Mouse (Mus musculus) erythroblast, embryonic 14.5 days (primary cell): ENCODE data around the gene Rdh16. TPM values are rescaled to one million over a fixed set of nuclear protein-coding genes. Genes with fewer than 3 reads are reported as not detected.
A peak's percentile ranks its signal among the peaks of the same experiment; 100 is the strongest.
"Not testable (repeated sequence)": the region's sequence is repeated elsewhere in the genome, so short reads cannot be mapped to it uniquely, and the experiment has no call there.

ENCODE experiments used
- H3K27me3 ChIP-seq: 2 replicates; pipeline ENCODE4 v1.6.1; 2012; ENCODE audit warnings: inconsistent platforms; ENCODE audit not compliant: control insufficient read depth
- H3K36me3 ChIP-seq: 2 replicates; pipeline ENCODE4 v1.6.1; 2012; ENCODE audit warnings: mild to moderate bottlenecking, inconsistent platforms; ENCODE audit not compliant: control insufficient read depth
- H3K4me1 ChIP-seq: 2 replicates; pipeline ENCODE4 v1.6.1; 2012; ENCODE audit warnings: inconsistent platforms; ENCODE audit not compliant: control insufficient read depth
- H3K4me3 ChIP-seq: replicated peaks from 2 replicates; pipeline ENCODE3; 2012; ENCODE audit warnings: moderate library complexity, mild to moderate bottlenecking, inconsistent platforms
- H3K9me3 ChIP-seq: 2 replicates; pipeline ENCODE4 v1.6.1; 2012; ENCODE audit warnings: low read length, inconsistent platforms, mixed read lengths; ENCODE audit not compliant: control insufficient read depth
- GATA1 ChIP-seq: IDR thresholded peaks from 2 replicates; pipeline ENCODE4 v1.6.1; 2012; ENCODE audit warnings: low read length, inconsistent platforms, mixed read lengths
- TAL1 ChIP-seq: IDR thresholded peaks from 3 replicates; pipeline ENCODE4 v1.6.1; 2012; ENCODE audit warnings: low read length, inconsistent platforms, mixed read lengths
- polyA plus RNA-seq: library from polyadenylated mRNA; stranded (reverse); fragments of >175 nt; gene quantifications from 2 replicates; pipeline ENCODE4 v1.2.3, GENCODE M21; 2012

Gene Rdh16
- polyA plus RNA-seq, result not detected in 2 replicates

GRCm38 (mm10) chr10:127800891-127801290 lies at the start of gene Rdh16:
TSS of gene Rdh16 (plus strand) at chr10:127801152.
- TF ChIP-seq GATA1, result no peak
- TF ChIP-seq TAL1, result no peak
- H3K36me3 ChIP-seq, result no peaks in the 10 kb centered on the region
- H3K4me1 ChIP-seq, result no peaks in the 10 kb centered on the region; the same call in 1 of the 2 replicates
- H3K9me3 ChIP-seq, result peaks cover 5% of the 10 kb centered on the region
- no peak within 1 kb of the TSS for H3K4me3 ChIP-seq
- H3K27me3 ChIP-seq, result no peaks in the 10 kb centered on the region

DNA sequence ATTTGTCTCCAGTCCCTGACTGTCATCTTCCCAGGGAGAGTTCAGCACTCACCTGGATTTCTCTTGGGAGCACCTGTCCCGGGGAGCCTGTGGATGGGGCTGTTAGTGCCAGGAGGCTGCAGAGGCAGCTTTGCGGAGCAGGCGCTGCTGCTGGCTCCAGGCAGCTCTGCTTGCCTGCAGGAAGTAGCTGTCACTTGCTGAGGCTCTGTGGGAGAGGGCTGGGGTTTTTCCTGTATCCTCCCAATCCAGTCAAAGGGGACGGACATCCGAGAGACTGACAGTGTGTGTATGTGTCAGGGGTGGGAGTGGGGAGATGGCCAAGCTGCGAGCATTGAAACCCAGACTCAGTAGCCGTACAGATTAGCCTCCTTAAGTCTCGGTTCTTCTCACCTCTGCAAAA lies 49.4 kb upstream of the Rdh16 start, which contains the start of gene Gpr182:
Gpr182 (minus strand) TSS at position 185 of the 400 bp plus-strand sequence.
- H3K27me3 ChIP-seq, result peaks cover 10% of the 10 kb centered on the region
- no peak for TF ChIP-seq TAL1
- peaks cover 7% of the 10 kb centered on the region for H3K36me3 ChIP-seq
- no peaks in the 10 kb centered on the region for H3K9me3 ChIP-seq
- H3K4me1 ChIP-seq, result peaks cover 12% of the 10 kb centered on the region
- H3K4me3 ChIP-seq, result peak within 1 kb of the TSS; percentile 21

DNA sequence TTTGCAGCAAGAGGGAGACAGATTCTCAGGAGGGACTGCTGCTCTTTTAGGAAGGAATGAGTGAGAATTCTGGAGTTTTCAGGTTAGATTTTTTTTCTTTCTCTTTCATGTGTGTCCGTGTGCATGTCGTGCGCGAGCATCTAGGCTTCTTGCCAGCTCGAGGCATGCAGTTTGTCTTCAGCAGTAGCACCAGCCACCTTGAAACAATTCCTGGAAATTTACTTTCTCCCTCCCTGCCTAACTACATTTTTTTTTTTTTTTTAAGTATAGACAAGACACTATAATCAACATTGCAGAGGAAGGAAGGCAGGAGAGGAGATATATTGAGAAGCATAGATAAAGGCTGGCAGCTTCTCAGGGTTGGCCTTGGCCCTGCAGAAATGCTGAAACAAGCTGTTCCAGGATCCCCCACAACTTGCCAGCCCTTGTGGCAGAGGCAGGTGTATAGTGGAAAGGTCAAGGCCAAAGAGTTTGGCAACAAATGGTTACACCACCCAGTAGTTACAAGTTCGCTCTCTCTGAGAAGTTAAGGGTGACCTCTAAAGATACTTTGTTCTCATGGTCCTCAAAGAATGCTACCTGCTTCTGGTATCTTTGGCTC lies 46.3 kb upstream of the Rdh16 start:
- no peak for TF ChIP-seq TAL1
- no peak for TF ChIP-seq GATA1
- H3K4me1 ChIP-seq, result peaks cover 12% of the 10 kb centered on the region
- H3K27me3 ChIP-seq, result peaks cover 10% of the 10 kb centered on the region
- H3K9me3 ChIP-seq, result no peaks in the 10 kb centered on the region
- no peak overlapping the region for H3K4me3 ChIP-seq
- no peaks in the 10 kb centered on the region; the same call in 1 of the 2 replicates for H3K36me3 ChIP-seq

DNA sequence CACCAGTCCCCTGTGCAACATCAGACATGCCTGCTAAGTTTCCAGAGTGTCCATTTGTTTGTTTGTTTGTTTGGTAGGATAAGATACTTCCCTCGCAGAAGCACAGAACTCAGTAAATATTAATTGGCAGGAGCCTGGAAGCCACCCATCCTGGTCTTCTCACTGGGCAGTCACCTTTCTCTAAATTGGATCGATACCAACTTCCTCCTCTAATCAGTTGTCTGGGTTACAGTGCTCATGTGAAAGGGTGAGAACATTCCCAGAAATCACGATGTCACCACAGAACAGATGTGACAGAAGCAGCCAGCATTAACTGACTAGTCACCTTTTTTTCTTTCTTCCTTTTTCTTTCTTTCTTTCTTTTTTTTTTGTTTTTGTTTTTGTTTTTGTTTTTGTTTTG lies 45.7 kb upstream of the Rdh16 start:
- Histone ChIP-seq H3K4me3 (no peak overlapping the region), H3K36me3 (no peaks in the 10 kb centered on the region; the same call in 1 of the 2 replicates), H3K4me1 (peaks cover 12% of the 10 kb centered on the region), H3K9me3 (no peaks in the 10 kb centered on the region), H3K27me3 (peaks cover 5% of the 10 kb centered on the region)
- no peak for TF ChIP-seq TAL1
- no peak for TF ChIP-seq GATA1

GRCm38 (mm10) chr10:127755770-127756468 lies 45.0 kb upstream of the Rdh16 start:
- TF ChIP-seq GATA1 (no peak), TAL1 (no peak)
- no peak overlapping the region for H3K4me3 ChIP-seq

DNA sequence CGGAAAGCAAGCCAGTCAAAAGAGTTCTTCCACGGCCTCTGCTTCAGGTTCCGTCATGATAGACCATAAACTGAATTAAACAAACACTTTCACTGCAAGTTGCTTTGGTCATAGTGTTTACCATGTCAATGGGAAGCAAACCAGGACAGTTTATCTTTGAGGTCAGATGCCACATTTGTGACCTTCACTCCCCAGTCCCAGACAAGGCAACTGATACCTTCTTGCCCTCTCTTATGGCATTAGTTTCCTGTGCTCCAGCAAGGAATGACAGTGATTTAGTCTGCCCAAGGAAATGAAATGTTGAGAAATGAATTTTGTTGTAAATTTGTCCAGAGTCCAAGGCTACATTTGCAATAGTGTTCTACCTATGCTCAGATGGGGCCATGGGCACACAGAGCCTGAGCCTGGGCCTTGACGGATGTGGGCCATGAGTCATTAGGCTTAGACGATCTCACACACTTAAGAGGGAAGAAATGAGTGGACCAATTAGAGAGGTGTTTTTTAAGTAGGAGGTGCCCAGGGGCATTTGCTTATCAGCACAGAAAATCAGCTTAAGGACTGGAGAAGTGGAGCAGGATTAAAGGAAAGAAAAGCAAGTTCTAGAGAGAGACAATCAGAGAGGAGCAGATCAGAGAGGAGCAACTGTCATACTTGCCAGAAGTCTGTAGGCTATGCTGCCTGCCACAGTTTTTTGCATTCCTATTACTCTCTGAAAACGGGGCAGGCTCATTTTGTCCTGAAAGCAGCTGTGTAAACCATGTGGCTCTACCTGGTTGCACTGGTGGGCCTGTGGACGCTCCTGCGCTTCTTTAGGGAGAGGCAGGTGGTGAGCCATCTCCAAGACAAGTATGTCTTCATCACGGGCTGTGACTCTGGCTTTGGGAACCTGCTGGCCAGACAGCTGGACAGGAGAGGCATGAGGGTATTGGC lies 41.5 kb upstream of the Rdh16 start, which contains the start of the genes Rdh1 and Rdh16f1:
Rdh1 (plus strand) TSS at position 541 of the 930 bp plus-strand sequence.
Rdh16f1 (plus strand) TSS at position 607 of the 930 bp plus-strand sequence.
- Histone ChIP-seq H3K4me3 (no peak within 1 kb of the TSS), H3K9me3 (no peaks in the 10 kb centered on the region), H3K36me3 (no peaks in the 10 kb centered on the region), H3K4me1 (peaks cover 6% of the 10 kb centered on the region), H3K27me3 (no peaks in the 10 kb centered on the region)
- TF ChIP-seq TAL1 (no peak), GATA1 (no peak)

More at GRCm38 (mm10) chr10:127755770-127756468, 45.0 kb upstream of the Rdh16 start:
- Histone ChIP-seq H3K9me3 (no peaks in the 10 kb centered on the region), H3K4me1 (peaks cover 12% of the 10 kb centered on the region), H3K27me3 (no peaks in the 10 kb centered on the region), H3K36me3 (no peaks in the 10 kb centered on the region)

DNA sequence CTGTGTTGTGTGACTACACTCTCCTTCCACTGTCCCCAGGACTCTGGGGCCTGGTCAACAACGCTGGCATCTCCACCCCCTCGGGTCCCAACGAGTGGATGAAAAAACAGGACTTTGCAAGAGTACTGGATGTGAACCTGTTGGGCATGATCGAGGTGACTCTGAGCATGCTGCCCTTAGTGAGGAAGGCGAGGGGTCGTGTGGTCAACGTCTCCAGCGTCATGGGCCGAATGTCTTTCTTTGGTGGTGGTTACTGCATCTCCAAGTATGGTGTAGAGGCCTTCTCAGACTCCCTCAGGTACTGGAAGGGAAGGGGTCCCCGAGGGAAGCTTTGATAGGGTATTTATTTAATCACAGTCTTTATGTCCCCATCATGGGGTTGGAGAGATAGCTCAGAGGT lies 38.0 kb upstream of the Rdh16 start:
- not testable (repeated sequence) for H3K4me1 ChIP-seq, H3K9me3 ChIP-seq, H3K27me3 ChIP-seq, H3K36me3 ChIP-seq, H3K4me3 ChIP-seq

GRCm38 (mm10) chr10:127763914-127764680 lies 36.9 kb upstream of the Rdh16 start:
- H3K4me1 ChIP-seq, result no peaks in the 10 kb centered on the region
- H3K27me3 ChIP-seq, result no peaks in the 10 kb centered on the region
- TF ChIP-seq GATA1 (no peak), TAL1 (no peak)
- no peaks in the 10 kb centered on the region for H3K9me3 ChIP-seq
- no peak overlapping the region for H3K4me3 ChIP-seq
- no peaks in the 10 kb centered on the region for H3K36me3 ChIP-seq
